Mouse (Mus musculus) spleen, adult 2 months (tissue): ENCODE results near the gene Cox10.

Experiments
- CTCF ChIP-seq: fragments of 200-500 bp; IDR thresholded peaks from 2 replicates; pipeline ENCODE4 v1.5.1; 2011; ENCODE audit warnings: mild to moderate bottlenecking, inconsistent platforms; ENCODE audit not compliant: insufficient read depth, insufficient read length, insufficient replicate concordance; ENCODE audit errors: extremely low read depth
- POLR2A ChIP-seq: fragments of 200-500 bp; IDR thresholded peaks from 2 replicates; pipeline ENCODE4 v1.6.1; 2011; ENCODE audit warnings: low read depth, low read length, inconsistent platforms

GRCm38 (mm10) chr11:64115822-64116221 is 36.6 kb upstream of the Cox10 start:
- no peak for TF ChIP-seq POLR2A
- TF ChIP-seq CTCF: no peak
